Mouse (Mus musculus) forebrain, embryonic 11.5 days (tissue): ENCODE results near the gene Chst14. TPM values are rescaled to one million over a fixed set of nuclear protein-coding genes. Genes with fewer than 3 reads are reported as not detected.
A peak's percentile ranks its signal among the peaks of the same experiment; 100 is the strongest.

Source experiments
- ATAC-seq: fragments of 200-750 bp; cut with Nextera tagmentation; replicated peaks from 2 replicates; pipeline ENCODE4 v1.8.0; 2017; ENCODE audit warnings: moderate TSS enrichment; ENCODE audit not compliant: low FRiP score
- DNase-seq: peaks from one replicate; pipeline ENCODE4 v3.0.0-alpha.2; 2017; ENCODE audit warnings: low spot score
- H3K27ac ChIP-seq: fragments of 300-500 bp; sonication (generic); 2 replicates; pipeline ENCODE4 v1.5.1; 2014; ENCODE audit warnings: low read depth, low read length
- H3K27me3 ChIP-seq: fragments of 300-500 bp; sonication (generic); 2 replicates; pipeline ENCODE4 v1.6.1; 2014; ENCODE audit warnings: mild to moderate bottlenecking, low read length, mixed read lengths; ENCODE audit not compliant: control insufficient read depth, insufficient read depth
- H3K36me3 ChIP-seq: fragments of 300-500 bp; sonication (generic); 2 replicates; pipeline ENCODE4 v1.6.1; 2014; ENCODE audit warnings: mild to moderate bottlenecking, low read length, moderate library complexity, mixed read lengths; ENCODE audit not compliant: control insufficient read depth, insufficient read depth
- H3K4me1 ChIP-seq: fragments of 300-500 bp; sonication (generic); replicated peaks from 2 replicates; pipeline ENCODE4 v1.6.1; 2014; ENCODE audit warnings: low read length, mixed read lengths; ENCODE audit not compliant: control insufficient read depth, insufficient read depth
- H3K4me2 ChIP-seq: fragments of 300-500 bp; sonication (generic); 2 replicates; pipeline ENCODE4 v1.6.1; 2014; ENCODE audit warnings: low read depth, mild to moderate bottlenecking, low read length, moderate library complexity, mixed read lengths; ENCODE audit not compliant: severe bottlenecking
- H3K4me3 ChIP-seq: fragments of 300-500 bp; sonication (generic); 2 replicates; pipeline ENCODE4 v1.5.1; 2014; ENCODE audit warnings: low read depth, low read length
- H3K9ac ChIP-seq: fragments of 300-500 bp; sonication (generic); 2 replicates; pipeline ENCODE4 v1.6.1; 2014; ENCODE audit warnings: low read length
- H3K9me3 ChIP-seq: fragments of 300-500 bp; sonication (generic); 2 replicates; pipeline ENCODE4 v1.6.1; 2016; ENCODE audit warnings: low read length, mixed read lengths; ENCODE audit not compliant: control insufficient read depth
- WGBS: fragments of 180-500 bp; shearing (Covaris S2); extraction: QIAGEN DNeasy Blood & Tissue Kit; methylation state at CpG from one replicate; pipeline ENCODE4 v1.1.7; 2014; 5-methylcytosine and 5-hydroxymethylcytosine counted together
- polyA plus RNA-seq: library from polyadenylated mRNA; unstranded; fragments of >200 nt; fragmentation: Nextera tagmentation; extraction: Ambion mirVana; gene quantifications from 2 replicates; pipeline ENCODE4 v1.2.1, GENCODE M21; 2014

The Chst14 gene
- polyA plus RNA-seq, 1 experiment from 2014 or later = 15.7 TPM

- H3K9ac ChIP-seq = peak overlapping the region; percentile 91
- no peak overlapping the region for H3K27ac ChIP-seq
- peaks cover 8% of the 10 kb centered on the region for H3K4me1 ChIP-seq
- no peaks in the 10 kb centered on the region for H3K27me3 ChIP-seq
- peak overlapping the region; percentile 97 for H3K4me2 ChIP-seq
- 34% methylated on average over 31 of the region's 31 CpGs for WGBS
- H3K36me3 ChIP-seq = no peaks in the 10 kb centered on the region; the same call in 1 of the 2 replicates
- peak overlapping the region; percentile 63 for H3K4me3 ChIP-seq
- ATAC-seq = no peak
- no peak for DNase-seq
- H3K9me3 ChIP-seq = no peaks in the 10 kb centered on the region
Observed at GRCm38 (mm10) chr2:118926998-118927739, 873 bp downstream of the Chst14 start.

GRCm38 (mm10) chr2:118941341-118941740 is 15.0 kb downstream of the Chst14 start:
- Histone ChIP-seq H3K4me2 (no peak overlapping the region), H3K4me3 (no peak overlapping the region), H3K36me3 (no peaks in the 10 kb centered on the region), H3K27ac (no peak overlapping the region), H3K27me3 (no peaks in the 10 kb centered on the region), H3K4me1 (no peaks in the 10 kb centered on the region), H3K9ac (no peak overlapping the region), H3K9me3 (no peaks in the 10 kb centered on the region)
- DNase-seq (no peak), ATAC-seq (no peak)
- 78% methylated on average over 7 of the region's 7 CpGs for WGBS

GRCm38 (mm10) chr2:118943232-118943631 is 16.9 kb downstream of the Chst14 start:
- ATAC-seq = no peak

GRCm38 (mm10) chr2:118948818-118949217 is 22.5 kb downstream of the Chst14 start:
- H3K9me3 ChIP-seq = no peaks in the 10 kb centered on the region
- H3K4me2 ChIP-seq = no peak overlapping the region
- DNase-seq (no peak), ATAC-seq (no peak)
- 80% methylated on average over 4 of the region's 4 CpGs for WGBS
- no peaks in the 10 kb centered on the region for H3K36me3 ChIP-seq
- H3K9ac ChIP-seq = no peak overlapping the region
- no peak overlapping the region for H3K27ac ChIP-seq
- no peak overlapping the region for H3K4me3 ChIP-seq
- H3K27me3 ChIP-seq = no peaks in the 10 kb centered on the region
- no peaks in the 10 kb centered on the region for H3K4me1 ChIP-seq

More at GRCm38 (mm10) chr2:118943232-118943631, 16.9 kb downstream of the Chst14 start:
- DNase-seq = no peak
- no peaks in the 10 kb centered on the region for H3K27me3 ChIP-seq
- H3K4me1 ChIP-seq = no peaks in the 10 kb centered on the region
- H3K9ac ChIP-seq = no peak overlapping the region
- H3K4me2 ChIP-seq = no peak overlapping the region
- H3K36me3 ChIP-seq = no peaks in the 10 kb centered on the region
- 91% methylated on average over 6 of the region's 6 CpGs for WGBS
- no peaks in the 10 kb centered on the region for H3K9me3 ChIP-seq
- no peak overlapping the region for H3K4me3 ChIP-seq
- no peak overlapping the region for H3K27ac ChIP-seq

GRCm38 (mm10) chr2:118949699-118950098 is 23.4 kb downstream of the Chst14 start:
- WGBS = 68% methylated on average over 3 of the region's 3 CpGs

GRCm38 (mm10) chr2:118956497-118956896 is 30.2 kb downstream of the Chst14 start:
- Histone ChIP-seq H3K36me3 (no peaks in the 10 kb centered on the region), H3K9ac (no peak overlapping the region), H3K4me1 (no peaks in the 10 kb centered on the region), H3K4me2 (no peak overlapping the region), H3K27ac (no peak overlapping the region), H3K4me3 (no peak overlapping the region), H3K9me3 (no peaks in the 10 kb centered on the region), H3K27me3 (no peaks in the 10 kb centered on the region)
- WGBS = 85% methylated on average over 5 of the region's 5 CpGs
- ATAC-seq = no peak
- DNase-seq = no peak

More at GRCm38 (mm10) chr2:118949699-118950098, 23.4 kb downstream of the Chst14 start:
- H3K9ac ChIP-seq = no peak overlapping the region
- no peaks in the 10 kb centered on the region for H3K9me3 ChIP-seq
- no peaks in the 10 kb centered on the region for H3K36me3 ChIP-seq
- no peak for DNase-seq
- no peaks in the 10 kb centered on the region for H3K4me1 ChIP-seq
- no peak overlapping the region for H3K27ac ChIP-seq
- no peak overlapping the region for H3K4me2 ChIP-seq
- no peak overlapping the region for H3K4me3 ChIP-seq
- ATAC-seq = no peak
- no peaks in the 10 kb centered on the region for H3K27me3 ChIP-seq

GRCm38 (mm10) chr2:118959644-118960043 is 33.3 kb downstream of the Chst14 start:
- Histone ChIP-seq H3K4me2 (no peak overlapping the region), H3K27ac (no peak overlapping the region), H3K4me3 (no peak overlapping the region), H3K4me1 (no peaks in the 10 kb centered on the region), H3K9me3 (no peaks in the 10 kb centered on the region), H3K9ac (no peak overlapping the region), H3K36me3 (no peaks in the 10 kb centered on the region), H3K27me3 (no peaks in the 10 kb centered on the region)
- ATAC-seq (no peak), DNase-seq (no peak)
- WGBS = 33% methylated on average over 2 of the region's 2 CpGs

GRCm38 (mm10) chr2:118960413-118960812 is 34.1 kb downstream of the Chst14 start:
- ATAC-seq = no peak
- 87% methylated on average over 2 of the region's 2 CpGs for WGBS

GRCm38 (mm10) chr2:118961546-118961945 is 35.2 kb downstream of the Chst14 start:
- Histone ChIP-seq H3K27ac (no peak overlapping the region), H3K9me3 (no peaks in the 10 kb centered on the region), H3K4me2 (no peak overlapping the region), H3K4me1 (no peaks in the 10 kb centered on the region), H3K4me3 (no peak overlapping the region), H3K9ac (no peak overlapping the region), H3K27me3 (no peaks in the 10 kb centered on the region), H3K36me3 (no peaks in the 10 kb centered on the region)
- no peak for ATAC-seq
- 68% methylated on average over 2 of the region's 2 CpGs for WGBS
- no peak for DNase-seq

More at GRCm38 (mm10) chr2:118960413-118960812, 34.1 kb downstream of the Chst14 start:
- H3K27ac ChIP-seq = no peak overlapping the region
- H3K4me2 ChIP-seq = no peak overlapping the region
- no peak overlapping the region for H3K4me3 ChIP-seq
- H3K9me3 ChIP-seq = no peaks in the 10 kb centered on the region
- H3K36me3 ChIP-seq = no peaks in the 10 kb centered on the region
- no peak for DNase-seq
- H3K9ac ChIP-seq = no peak overlapping the region
- no peaks in the 10 kb centered on the region for H3K4me1 ChIP-seq
- no peaks in the 10 kb centered on the region for H3K27me3 ChIP-seq
